In genomic region chr4:46304757-46305384, GRCm38 (mm10) we compare ENCODE assay signal across 9 mouse cellular contexts. TPM values are rescaled to one million over a fixed set of nuclear protein-coding genes. Genes with fewer than 3 reads are reported as not detected.
A peak's percentile ranks its signal among the peaks of the same experiment; 100 is the strongest.
DNase-seq lines count a peak whose midpoint lies in the region; ATAC-seq lines count a peak whose summit lies in the region.
"Had no signal": no experiment of that assay in that cellular context is flagged by ENCODE, and none has a peak within 500 bp of the region (broad histone marks: within the 10 kb centered on the region; RNA-seq: fewer than 3 reads in every experiment).

No protein-coding gene starts in this region.

- peak overlapping the region; percentile 78 for H3K4me3 ChIP-seq in forebrain, embryonic 11.5 days (ENCODE audit: low read depth, low read length)
- H3K4me3 ChIP-seq in heart, embryonic 16.5 days (ENCODE audit: low read length) = peak overlapping the region; percentile 65
- H3K4me3 ChIP-seq in liver, embryonic 15.5 days (replicated peaks) = peak overlapping the region; percentile 69
- peak overlapping the region; percentile 67 for H3K4me3 ChIP-seq in neural tube, embryonic 11.5 days (ENCODE audit: low read depth, low read length)
- H3K4me3 ChIP-seq in stomach, embryonic 16.5 days (replicated peaks; ENCODE audit: low read length) = peak overlapping the region; percentile 77

- H3K9ac ChIP-seq in forebrain, embryonic 11.5 days (ENCODE audit: low read length) = peak overlapping the region; percentile 77
- peak overlapping the region; percentile 82 for H3K9ac ChIP-seq in heart, embryonic 16.5 days (ENCODE audit: low read length)
- H3K9ac ChIP-seq in liver, embryonic 15.5 days = peak overlapping the region; percentile 66
- H3K9ac ChIP-seq in neural tube, embryonic 11.5 days (ENCODE audit: low read length) = peak overlapping the region; percentile 78
- H3K9ac ChIP-seq in stomach, embryonic 16.5 days (ENCODE audit: low read length) = peak overlapping the region; percentile 90

- ATAC-seq in forebrain, embryonic 11.5 days (replicated peaks; ENCODE audit: low FRiP score) = peak; percentile 90
- peak; percentile 83 for ATAC-seq in heart, embryonic 16.5 days (replicated peaks; ENCODE audit: extremely low read depth, insufficient read depth, low FRiP score)
- peak; percentile 66 for ATAC-seq in liver, embryonic 15.5 days (ENCODE audit: insufficient read depth)
- ATAC-seq in neural tube, embryonic 11.5 days (ENCODE audit: insufficient read depth, low FRiP score, low TSS enrichment) = peak; percentile 83
- ATAC-seq in stomach, embryonic 16.5 days (ENCODE audit: insufficient read depth, low FRiP score) = peak; percentile 82

- H3K27ac ChIP-seq in forebrain, embryonic 11.5 days (ENCODE audit: low read depth, low read length) = peak overlapping the region; percentile 25; the same call in 1 of the 2 replicates
- peak overlapping the region; percentile 84 for H3K27ac ChIP-seq in heart, embryonic 16.5 days (ENCODE audit: low read length)
- 0 out of 2 replicates have a peak overlapping the region, but pooled peaks have one; percentile 38 for H3K27ac ChIP-seq in liver, embryonic 15.5 days (replicated peaks)
- H3K27ac ChIP-seq in neural tube, embryonic 11.5 days (ENCODE audit: low read depth, low read length) = no peak overlapping the region
- 0 out of 2 replicates have a peak overlapping the region, but pooled peaks have one; percentile 23 for H3K27ac ChIP-seq in stomach, embryonic 16.5 days (ENCODE audit: low read length)

- H3K4me1 ChIP-seq in forebrain, embryonic 11.5 days (replicated peaks; ENCODE audit: control insufficient read depth, insufficient read depth, low read length) = peaks cover 5% of the 10 kb centered on the region; the same call in 1 of the 2 replicates
- peaks cover 23% of the 10 kb centered on the region for H3K4me1 ChIP-seq in heart, embryonic 16.5 days (ENCODE audit: control insufficient read depth, insufficient read depth, low read length)
- H3K4me1 ChIP-seq in liver, embryonic 15.5 days (replicated peaks) = peaks cover 15% of the 10 kb centered on the region
- H3K4me1 ChIP-seq in neural tube, embryonic 11.5 days (ENCODE audit: control insufficient read depth, insufficient read depth, low read length) = no peaks in the 10 kb centered on the region
- H3K4me1 ChIP-seq in stomach, embryonic 16.5 days (ENCODE audit: control insufficient read depth, insufficient read depth, low read length) = no peaks in the 10 kb centered on the region; the same call in 1 of the 2 replicates

- DNase-seq in CD8-positive naive resting alpha-beta T cell, adult 2 months (ENCODE audit: low read depth in 2 of 2, low spot score in 2 of 2) = peak; percentile 22 to 46
- peak; percentile 37 for DNase-seq in c-Kit-positive CD71-positive TER-119-negative erythroid progenitor cells, embryonic 14.5 days (ENCODE audit: low read depth)
- DNase-seq in forebrain, embryonic 11.5 days (ENCODE audit: low spot score) = peak; percentile 87
- peak; percentile 89 to 91 for DNase-seq in kidney, postnatal 4 days
- DNase-seq in neural tube, embryonic 11.5 days (ENCODE audit: low spot score) = peak; percentile 85

- peaks cover 9% of the 10 kb centered on the region for H3K27me3 ChIP-seq in forebrain, embryonic 11.5 days (ENCODE audit: control insufficient read depth, insufficient read depth, low read length)
- H3K27me3 ChIP-seq in heart, embryonic 16.5 days (ENCODE audit: control insufficient read depth, insufficient read depth, low read length) = peaks cover 13% of the 10 kb centered on the region; the same call in 1 of the 2 replicates
- H3K27me3 ChIP-seq in liver, embryonic 15.5 days = peaks cover 72% of the 10 kb centered on the region
- no peaks in the 10 kb centered on the region for H3K27me3 ChIP-seq in neural tube, embryonic 11.5 days (ENCODE audit: control insufficient read depth, insufficient read depth, low read length)
- H3K27me3 ChIP-seq in stomach, embryonic 16.5 days (ENCODE audit: control insufficient read depth, insufficient read depth, low read length) = no peaks in the 10 kb centered on the region; the same call in 1 of the 2 replicates

- peak overlapping the region; percentile 78 for H3K4me2 ChIP-seq in forebrain, embryonic 11.5 days (ENCODE audit: low read depth, low read length, severe bottlenecking)
- peak overlapping the region; percentile 88 for H3K4me2 ChIP-seq in heart, embryonic 16.5 days (ENCODE audit: low read depth, low read length)
- peak overlapping the region; percentile 96 for H3K4me2 ChIP-seq in liver, embryonic 15.5 days
- H3K4me2 ChIP-seq in neural tube, embryonic 11.5 days (ENCODE audit: low read depth) = peak overlapping the region; percentile 79
- peak overlapping the region; percentile 75 for H3K4me2 ChIP-seq in stomach, embryonic 16.5 days (ENCODE audit: low read depth, low read length)

- under 1% methylated on average over 71 of the region's 78 CpGs for WGBS in forebrain, embryonic 11.5 days
- WGBS in heart, embryonic 16.5 days = 0% methylated on average over 64 of the region's 78 CpGs
- WGBS in liver, embryonic 15.5 days (ENCODE audit: insufficient replicate concordance) = under 1% methylated on average over 41 of the region's 78 CpGs
- under 1% methylated on average over 69 of the region's 78 CpGs for WGBS in neural tube, embryonic 11.5 days
- WGBS in stomach, embryonic 16.5 days = under 1% methylated on average over 78 of the region's 78 CpGs

- no peaks in the 10 kb centered on the region for H3K9me3 ChIP-seq in forebrain, embryonic 11.5 days (ENCODE audit: control insufficient read depth, low read length)
- H3K9me3 ChIP-seq in heart, embryonic 16.5 days (replicated peaks; ENCODE audit: control insufficient read depth, low read length) = no peaks in the 10 kb centered on the region
- H3K9me3 ChIP-seq in liver, embryonic 15.5 days (replicated peaks) = no peaks in the 10 kb centered on the region
- H3K9me3 ChIP-seq in neural tube, embryonic 11.5 days (ENCODE audit: control insufficient read depth, low read length) = no peaks in the 10 kb centered on the region
- no peaks in the 10 kb centered on the region for H3K9me3 ChIP-seq in stomach, embryonic 16.5 days (replicated peaks; ENCODE audit: control insufficient read depth, low read length)

- no peaks in the 10 kb centered on the region for H3K36me3 ChIP-seq in forebrain, embryonic 11.5 days (ENCODE audit: control insufficient read depth, insufficient read depth, low read length)
- no peaks in the 10 kb centered on the region for H3K36me3 ChIP-seq in heart, embryonic 16.5 days (ENCODE audit: control insufficient read depth, insufficient read depth)
- no peaks in the 10 kb centered on the region for H3K36me3 ChIP-seq in liver, embryonic 15.5 days (replicated peaks)
- H3K36me3 ChIP-seq in neural tube, embryonic 11.5 days (ENCODE audit: control insufficient read depth, insufficient read depth, low read length) = no peaks in the 10 kb centered on the region
- no peaks in the 10 kb centered on the region for H3K36me3 ChIP-seq in stomach, embryonic 16.5 days (ENCODE audit: control insufficient read depth, insufficient read depth, low read length)

RNA-seq across cellular contexts. Expression of gene Foxe1, which starts 38.5 kb away (rescaled TPM):
- 0.08 TPM in 1 of 2 replicates, not detected in the other for polyA plus RNA-seq in forebrain, embryonic 11.5 days (2014; fragmentation: Nextera tagmentation; extraction: Ambion mirVana)
- polyA plus RNA-seq in heart, embryonic 16.5 days (2015; fragmentation: Nextera tagmentation; extraction: Ambion mirVana) = not detected in 2 replicates
- polyA plus RNA-seq in liver, embryonic 15.5 days (2015; fragmentation: Nextera tagmentation; extraction: Ambion mirVana) = not detected in 2 replicates
- not detected in 2 replicates for polyA plus RNA-seq in neural tube, embryonic 11.5 days (2014; fragmentation: Nextera tagmentation; extraction: Ambion mirVana)
- polyA plus RNA-seq in stomach, embryonic 16.5 days (2015; fragmentation: Nextera tagmentation; extraction: Ambion mirVana) = 0.26 and 0.31 TPM in 2 replicates
- polyA plus RNA-seq: gonadal fat pad, adult 2 months had no signal

Comparison
In these comparisons a context has a peak if more than half of its experiments do, and no peak if none do; other contexts are left out.
1. DNase-seq: peak in every context shown above with its lines; median percentile 90 in kidney, postnatal 4 days; 87 in forebrain, embryonic 11.5 days; 85 in neural tube, embryonic 11.5 days; 37 in c-Kit-positive CD71-positive TER-119-negative erythroid progenitor cells, embryonic 14.5 days; 34 in CD8-positive naive resting alpha-beta T cell, adult 2 months.